Mouse (Mus musculus): Measurements from ENCODE around the gene Krt4.
A peak's percentile ranks its signal among the peaks of the same experiment; 100 is the strongest.

Gene Krt4

GRCm38 (mm10) chr15:101924635-101925034 is at the start of gene Krt4:
Gene Krt4, minus strand, starts transcription at chr15:101924735.
- DNase-seq (ENCODE audit: low read depth, low spot score), result no peak

- peak; percentile 90 for DNase-seq (ENCODE audit: low read depth, low spot score)
Observed at GRCm38 (mm10) chr15:101973414-101974077, 49.0 kb upstream of the Krt4 start.

- no peak for DNase-seq (ENCODE audit: low read depth, low spot score)
Observed at GRCm38 (mm10) chr15:101970536-101970935, 46.0 kb upstream of the Krt4 start.

GRCm38 (mm10) chr15:101966808-101967207 is 42.3 kb upstream of the Krt4 start:
- no peak for DNase-seq (ENCODE audit: low read depth, low spot score)

- no peak for DNase-seq (ENCODE audit: low read depth, low spot score)
Observed at GRCm38 (mm10) chr15:101958891-101959290, 34.4 kb upstream of the Krt4 start.

GRCm38 (mm10) chr15:101954187-101954586 is 29.7 kb upstream of the Krt4 start, which contains the start of gene Krt78:
Gene Krt78, minus strand, starts transcription at chr15:101954287.
- DNase-seq (ENCODE audit: low read depth, low spot score), result no peak

GRCm38 (mm10) chr15:101952733-101953474 is 28.4 kb upstream of the Krt4 start:
- no peak for DNase-seq (ENCODE audit: low read depth, low spot score)

- DNase-seq (ENCODE audit: low read depth, low spot score), result no peak
Observed at GRCm38 (mm10) chr15:101945430-101945829, 20.9 kb upstream of the Krt4 start.

GRCm38 (mm10) chr15:101941948-101942347 is 17.4 kb upstream of the Krt4 start:
- DNase-seq (ENCODE audit: low read depth, low spot score), result no peak

GRCm38 (mm10) chr15:101940274-101940829 is 15.8 kb upstream of the Krt4 start, which contains the start of gene Krt79:
Gene Krt79, minus strand, starts transcription at chr15:101940324.
- no peak for DNase-seq (ENCODE audit: low read depth, low spot score)

GRCm38 (mm10) chr15:101938600-101939308 is 14.2 kb upstream of the Krt4 start:
- DNase-seq (ENCODE audit: low read depth, low spot score), result no peak

GRCm38 (mm10) chr15:101933024-101933423 is 8.5 kb upstream of the Krt4 start:
- no peak for DNase-seq (ENCODE audit: low read depth, low spot score)

- no peak for DNase-seq (ENCODE audit: low read depth, low spot score)
Observed at GRCm38 (mm10) chr15:101929666-101930065, 5.1 kb upstream of the Krt4 start.

GRCm38 (mm10) chr15:101929087-101929486 is 4.6 kb upstream of the Krt4 start:
- DNase-seq (ENCODE audit: low read depth, low spot score), result no peak

- DNase-seq (ENCODE audit: low read depth, low spot score), result no peak
Observed at GRCm38 (mm10) chr15:101927340-101928080, 3.0 kb upstream of the Krt4 start.

- no peak for DNase-seq (ENCODE audit: low read depth, low spot score)
Observed at GRCm38 (mm10) chr15:101925041-101925440, 506 bp upstream of the Krt4 start.

GRCm38 (mm10) chr15:101922296-101922695 is 2.2 kb downstream of the Krt4 start:
- DNase-seq (ENCODE audit: low read depth, low spot score), result no peak

GRCm38 (mm10) chr15:101916072-101916471 is 8.5 kb downstream of the Krt4 start:
- no peak for DNase-seq (ENCODE audit: low read depth, low spot score)

GRCm38 (mm10) chr15:101904849-101905248 is 19.7 kb downstream of the Krt4 start:
- DNase-seq (ENCODE audit: low read depth, low spot score), result no peak

GRCm38 (mm10) chr15:101902171-101903149 is 22.1 kb downstream of the Krt4 start:
- no peak for DNase-seq (ENCODE audit: low read depth, low spot score)
